Mouse (Mus musculus) lung, postnatal 0 days (tissue): ENCODE data around the gene Smpdl3b.

Experiments used
- CTCF ChIP-seq: IDR thresholded peaks from 2 replicates; pipeline ENCODE4 v1.5.1; 2016; ENCODE audit warnings: antibody characterized with exemption, mild to moderate bottlenecking
- EP300 ChIP-seq: IDR thresholded peaks from 2 replicates; pipeline ENCODE4 v1.6.1; 2016; ENCODE audit warnings: antibody characterized with exemption, mild to moderate bottlenecking, control low read depth

DNA sequence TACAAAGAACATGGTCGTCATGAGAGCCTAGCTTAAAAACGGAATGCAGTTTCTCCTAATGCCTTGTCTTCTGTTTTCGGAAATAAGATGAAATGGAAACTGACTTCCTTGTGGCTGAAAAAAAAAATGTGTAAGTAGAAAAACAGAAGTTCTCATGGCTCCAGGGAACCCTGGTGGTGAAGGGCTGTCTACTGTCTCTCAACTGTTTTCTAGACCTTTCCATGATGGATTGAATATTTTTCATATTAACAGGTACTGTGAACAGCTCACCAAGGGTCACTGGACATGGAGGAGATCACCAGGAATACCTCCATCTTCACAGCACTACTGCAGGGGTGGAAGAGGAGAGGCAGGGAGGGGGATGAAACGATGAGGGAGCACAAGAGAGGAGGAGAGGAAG is 41.0 kb upstream of the Smpdl3b start:
- no peak for TF ChIP-seq EP300
- no peak for TF ChIP-seq CTCF
